Mouse (Mus musculus) E14TG2a.4 (cell line): ENCODE results near the gene Nxpe2.
A peak's percentile ranks its signal among the peaks of the same experiment; 100 is the strongest.

Experiments
- H3K27me3 ChIP-seq: 2 replicates; pipeline ENCODE4 v1.6.1; 2014; ENCODE audit warnings: low read length, control low read depth; ENCODE audit not compliant: insufficient read depth
- H3K36me3 ChIP-seq: 2 replicates; pipeline ENCODE4 v1.6.1; 2014; ENCODE audit warnings: low read length, control low read depth; ENCODE audit not compliant: insufficient read depth
- H3K4me1 ChIP-seq: replicated peaks from 2 replicates; pipeline ENCODE4 v1.6.1; 2014; ENCODE audit warnings: low read depth, low read length, control low read depth
- H3K4me3 ChIP-seq: replicated peaks from 2 replicates; pipeline ENCODE4 v1.5.1; 2014; ENCODE audit warnings: mild to moderate bottlenecking, low read length
- H3K9me3 ChIP-seq: 2 replicates; pipeline ENCODE4 v1.6.1; 2014; ENCODE audit warnings: low read length, control low read depth
- CTCF ChIP-seq: conservative IDR thresholded peaks from 2 replicates; pipeline ENCODE4 v1.5.1; 2014; ENCODE audit warnings: low read length
- NANOG ChIP-seq: IDR thresholded peaks from 2 replicates; pipeline ENCODE4 v1.6.1; 2014; ENCODE audit warnings: borderline replicate concordance, low read length, mixed read lengths
- POU5F1 ChIP-seq: IDR thresholded peaks from 2 replicates; pipeline ENCODE4 v1.6.1; 2014; ENCODE audit warnings: low read length, borderline replicate concordance

Nxpe2 gene

DNA sequence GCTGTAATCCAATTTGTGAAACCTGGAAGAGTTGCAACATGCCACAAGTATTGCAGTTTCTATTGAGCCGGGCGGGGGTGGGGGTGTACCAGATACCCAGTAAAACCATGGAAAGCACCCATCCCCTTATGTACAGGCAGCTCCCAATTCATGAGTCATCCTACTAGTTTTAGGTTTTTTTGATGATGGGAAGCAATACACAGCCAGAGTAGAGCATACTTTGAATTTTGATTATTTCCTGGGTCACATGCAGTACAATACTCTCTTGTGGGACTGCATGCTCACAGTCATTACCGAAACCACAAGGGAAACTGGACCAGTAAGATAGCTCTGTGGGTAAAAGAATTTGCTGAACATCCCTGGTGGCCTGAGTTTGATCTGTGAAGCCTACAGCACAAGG is 3.8 kb upstream of the Nxpe2 start:
- no peak overlapping the region for H3K4me3 ChIP-seq
- peaks cover 8% of the 10 kb centered on the region for H3K9me3 ChIP-seq
- TF ChIP-seq NANOG (no peak), CTCF (no peak), POU5F1 (no peak)
- H3K27me3 ChIP-seq: no peaks in the 10 kb centered on the region
- peaks cover 14% of the 10 kb centered on the region for H3K4me1 ChIP-seq
- no peaks in the 10 kb centered on the region for H3K36me3 ChIP-seq

- TF ChIP-seq POU5F1 (no peak), NANOG (no peak), CTCF (peak; percentile 80)
- H3K27me3 ChIP-seq: no peaks in the 10 kb centered on the region
- H3K4me3 ChIP-seq: no peak overlapping the region
- H3K4me1 ChIP-seq: peaks cover 12% of the 10 kb centered on the region
- peaks cover 8% of the 10 kb centered on the region for H3K9me3 ChIP-seq
- no peaks in the 10 kb centered on the region for H3K36me3 ChIP-seq
These were observed 1.5 kb upstream of the Nxpe2 start for GRCm38 (mm10) chr9:48354793-48355192.

DNA sequence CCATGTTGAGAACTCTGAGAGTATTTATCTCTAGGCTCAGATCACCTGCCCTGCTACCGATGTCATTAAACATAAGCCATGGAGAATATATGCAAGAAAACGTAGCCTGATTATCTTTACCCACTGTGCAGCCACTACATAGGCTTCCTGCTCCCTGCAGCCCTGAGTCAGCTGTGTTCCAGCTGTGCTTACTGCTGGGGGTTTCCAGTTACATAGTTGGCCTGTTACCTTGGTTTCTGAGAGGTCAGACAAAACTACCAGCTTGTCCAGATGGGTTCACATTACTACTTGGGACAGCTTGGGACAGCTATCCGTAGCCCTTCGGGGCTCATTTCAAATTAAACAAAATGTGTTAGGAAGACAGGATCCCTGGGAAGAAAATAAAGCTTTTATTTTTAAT is 868 bp upstream of the Nxpe2 start:
- peaks cover 10% of the 10 kb centered on the region for H3K4me1 ChIP-seq
- no peak overlapping the region for H3K4me3 ChIP-seq
- H3K36me3 ChIP-seq: no peaks in the 10 kb centered on the region
- TF ChIP-seq POU5F1: no peak
- TF ChIP-seq CTCF: no peak
- no peak for TF ChIP-seq NANOG
- H3K9me3 ChIP-seq: peaks cover 8% of the 10 kb centered on the region
- no peaks in the 10 kb centered on the region for H3K27me3 ChIP-seq

- Histone ChIP-seq H3K36me3 (no peaks in the 10 kb centered on the region), H3K4me1 (no peaks in the 10 kb centered on the region), H3K27me3 (no peaks in the 10 kb centered on the region), H3K9me3 (no peaks in the 10 kb centered on the region), H3K4me3 (no peak overlapping the region)
- TF ChIP-seq CTCF: no peak
These were observed 7.4 kb downstream of the Nxpe2 start for GRCm38 (mm10) chr9:48345866-48346265.

DNA sequence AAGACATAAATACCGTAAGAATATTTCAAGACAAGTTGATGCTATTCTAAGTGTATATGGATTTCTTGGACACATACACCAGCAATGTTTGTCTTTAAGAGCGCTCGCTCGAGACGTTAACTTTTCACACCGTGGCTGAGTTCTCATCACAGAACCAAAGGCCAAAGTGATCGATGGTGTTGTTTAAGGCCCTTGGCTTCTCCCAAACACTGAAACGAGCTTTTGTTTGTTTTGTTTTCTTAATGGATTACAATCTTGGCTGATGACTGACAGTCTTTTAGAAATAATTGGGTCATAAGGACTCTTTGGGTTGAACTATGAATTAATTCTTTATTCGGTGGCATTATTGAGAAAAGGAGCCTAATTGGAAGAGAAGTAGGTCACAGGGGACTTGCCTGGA is 7.8 kb downstream of the Nxpe2 start:
- no peaks in the 10 kb centered on the region for H3K9me3 ChIP-seq
- H3K4me3 ChIP-seq: no peak overlapping the region
- TF ChIP-seq NANOG (no peak), CTCF (no peak), POU5F1 (no peak)
- no peaks in the 10 kb centered on the region for H3K27me3 ChIP-seq
- H3K36me3 ChIP-seq: no peaks in the 10 kb centered on the region
- H3K4me1 ChIP-seq: no peaks in the 10 kb centered on the region

DNA sequence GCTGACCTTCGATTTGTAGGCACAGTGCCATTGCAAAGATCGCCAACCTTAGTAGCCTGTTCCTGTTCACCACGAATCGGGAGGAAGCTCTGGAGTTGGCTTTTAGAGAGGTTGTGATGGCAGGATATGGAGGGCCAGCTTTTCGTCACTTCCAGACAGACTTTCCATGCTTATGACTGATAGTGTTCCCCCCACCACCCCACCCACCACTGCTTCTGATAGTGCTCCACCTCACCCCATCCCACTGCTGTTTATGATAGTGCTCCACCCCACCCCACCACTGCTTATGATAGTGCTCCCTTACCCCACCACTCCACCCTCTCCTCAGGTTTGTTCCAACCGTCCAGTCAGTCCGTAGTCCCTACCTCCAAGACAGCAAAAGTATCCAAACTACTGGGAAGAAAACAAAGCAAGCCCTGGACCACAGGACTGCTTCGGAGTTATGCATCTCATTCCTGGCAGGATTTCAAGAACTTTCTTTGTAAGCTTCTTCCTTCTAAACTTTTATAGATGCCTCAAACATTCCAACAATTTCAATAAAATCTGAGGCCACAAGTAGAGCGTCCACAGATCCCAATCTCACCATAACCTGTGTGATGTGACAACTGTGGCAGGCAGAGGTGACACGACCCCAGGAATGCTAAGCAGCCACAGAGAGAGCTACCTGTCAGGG is 12.4 kb downstream of the Nxpe2 start:
- H3K4me3 ChIP-seq: no peak overlapping the region
- H3K4me1 ChIP-seq: no peaks in the 10 kb centered on the region
- no peaks in the 10 kb centered on the region for H3K9me3 ChIP-seq
- no peaks in the 10 kb centered on the region for H3K27me3 ChIP-seq
- no peak for TF ChIP-seq POU5F1
- no peak for TF ChIP-seq CTCF
- no peak for TF ChIP-seq NANOG
- H3K36me3 ChIP-seq: no peaks in the 10 kb centered on the region

DNA sequence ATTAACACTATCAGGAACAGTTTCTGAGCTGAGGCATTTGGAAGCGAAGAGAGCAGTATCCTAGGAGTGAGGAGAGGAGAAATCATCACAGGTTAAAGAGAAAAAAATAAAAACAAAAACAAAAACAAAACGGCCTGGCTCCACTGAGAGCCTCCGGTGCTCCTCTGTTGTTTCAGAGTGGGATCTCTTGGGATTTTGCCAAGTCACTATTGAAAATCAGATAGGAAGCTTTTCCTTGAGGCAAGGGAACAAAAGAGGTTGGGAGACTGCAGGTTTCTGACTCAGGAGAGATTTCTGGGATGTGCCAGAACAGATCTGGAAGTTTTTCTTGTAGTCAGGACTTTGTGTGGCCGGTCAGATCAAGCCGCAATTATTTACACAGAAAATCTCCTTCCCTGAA is 13.7 kb downstream of the Nxpe2 start:
- Histone ChIP-seq H3K4me1 (no peaks in the 10 kb centered on the region), H3K27me3 (no peaks in the 10 kb centered on the region), H3K9me3 (no peaks in the 10 kb centered on the region)

GRCm38 (mm10) chr9:48338783-48339455 is 14.3 kb downstream of the Nxpe2 start:
- Histone ChIP-seq H3K4me1 (no peaks in the 10 kb centered on the region), H3K27me3 (no peaks in the 10 kb centered on the region), H3K4me3 (no peak overlapping the region), H3K9me3 (no peaks in the 10 kb centered on the region), H3K36me3 (no peaks in the 10 kb centered on the region)
- no peak for TF ChIP-seq POU5F1
- no peak for TF ChIP-seq NANOG
- no peak for TF ChIP-seq CTCF

More for the DNA sequence above, 13.7 kb downstream of the Nxpe2 start:
- H3K4me3 ChIP-seq: no peak overlapping the region
- H3K36me3 ChIP-seq: no peaks in the 10 kb centered on the region
- TF ChIP-seq NANOG (no peak), POU5F1 (no peak), CTCF (no peak)

- no peaks in the 10 kb centered on the region for H3K36me3 ChIP-seq
- TF ChIP-seq NANOG: no peak
- no peak for TF ChIP-seq CTCF
- no peak for TF ChIP-seq POU5F1
- no peaks in the 10 kb centered on the region for H3K27me3 ChIP-seq
- H3K4me3 ChIP-seq: no peak overlapping the region
- no peaks in the 10 kb centered on the region for H3K4me1 ChIP-seq
- H3K9me3 ChIP-seq: no peaks in the 10 kb centered on the region
These were observed 23.7 kb downstream of the Nxpe2 start for GRCm38 (mm10) chr9:48329597-48329996.
